Mouse (Mus musculus): ENCODE results near the gene Gm49339. TPM values are rescaled to one million over a fixed set of nuclear protein-coding genes. Genes with fewer than 3 reads are reported as not detected.
"Not testable (repeated sequence)": the region's sequence is repeated elsewhere in the genome, so short reads cannot be mapped to it uniquely, and the experiment has no call there.

Gm49339 gene
- not detected in 2 replicates for polyA plus RNA-seq (2016; fragmentation: Nextera tagmentation; extraction: Ambion mirVana)

DNA sequence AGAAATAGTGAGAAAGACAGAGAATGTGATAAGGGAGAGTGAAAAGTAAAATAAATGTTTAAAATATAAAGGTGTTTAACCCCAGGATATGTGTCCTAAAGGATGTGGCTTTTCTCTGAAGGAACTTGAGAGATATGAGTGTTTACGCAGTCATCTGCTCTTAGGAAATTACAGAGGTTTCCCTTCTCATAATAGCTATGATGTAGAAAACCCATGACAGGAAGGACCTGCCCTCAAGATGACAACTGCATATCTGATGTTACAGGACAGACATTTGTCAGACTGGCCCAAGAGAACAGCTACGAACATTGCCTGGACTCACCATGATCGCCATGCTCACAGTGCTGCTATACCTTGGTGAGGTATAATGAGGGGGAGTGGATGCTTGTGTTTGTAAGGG is at the start of gene Gm49339, which contains the start of gene Lilr4b:
Gene Gm49339, plus strand, starts transcription at position 216 of the 400 bp plus-strand sequence.
Gene Lilr4b, plus strand, starts transcription at position 236 of the 400 bp plus-strand sequence.
- H3K27ac ChIP-seq (replicated peaks); H3K36me3 ChIP-seq; H3K4me3 ChIP-seq; H3K9me3 ChIP-seq (replicated peaks); DNase-seq (ENCODE audit: low spot score); H3K4me1 ChIP-seq; H3K27me3 ChIP-seq (ENCODE audit: low read depth, poor library complexity, severe bottlenecking): not testable (repeated sequence)
- 97% methylated on average over 1 of the region's 3 CpGs for WGBS

DNA sequence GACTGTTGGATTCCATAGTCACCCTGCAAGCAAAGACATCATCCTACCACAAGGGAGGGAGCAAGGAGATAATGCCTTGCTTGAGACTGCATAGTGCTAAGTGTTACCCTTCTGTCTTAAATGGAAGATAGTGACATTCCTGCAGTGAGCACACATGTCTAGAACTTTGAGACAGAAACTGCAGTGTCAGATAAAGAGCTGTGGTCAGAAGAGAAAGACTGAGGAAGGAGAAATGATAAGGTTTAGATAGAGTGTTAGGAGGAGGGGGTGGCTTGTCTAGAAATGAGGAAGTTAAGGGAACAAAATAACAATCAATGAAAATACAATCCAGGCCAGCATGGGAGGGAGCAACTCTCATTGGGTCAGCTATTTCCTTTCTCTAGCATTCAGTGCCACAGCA is 47.5 kb upstream of the Gm49339 start:
- H3K4me3 ChIP-seq = no peak overlapping the region
- H3K9me3 ChIP-seq (replicated peaks) = no peaks in the 10 kb centered on the region
- H3K27me3 ChIP-seq (ENCODE audit: low read depth, poor library complexity, severe bottlenecking) = no peaks in the 10 kb centered on the region
- no peak overlapping the region for H3K27ac ChIP-seq (replicated peaks)
- no peak for DNase-seq (ENCODE audit: low spot score)
- H3K36me3 ChIP-seq = no peaks in the 10 kb centered on the region
- no peaks in the 10 kb centered on the region for H3K4me1 ChIP-seq

DNA sequence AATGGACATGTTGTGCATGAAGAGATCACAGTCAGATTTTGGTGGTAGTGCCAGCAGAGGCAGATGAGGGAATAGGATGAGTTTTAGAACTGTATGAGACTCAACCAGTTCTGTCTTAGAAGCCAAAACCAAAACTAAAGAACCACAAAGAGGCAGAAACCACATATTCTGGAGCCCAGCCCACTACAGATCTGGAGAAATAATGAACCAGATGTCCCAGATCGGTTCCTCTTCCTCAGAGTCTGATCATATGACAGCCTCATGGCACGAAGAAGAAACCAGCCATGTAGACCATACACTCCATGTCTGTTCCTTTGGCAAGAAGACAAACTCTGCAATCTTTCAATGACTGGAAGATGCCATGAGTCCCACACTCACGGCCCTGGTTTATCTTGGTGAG is 44.7 kb upstream of the Gm49339 start:
- 88% methylated on average over 3 of the region's 3 CpGs for WGBS
- no peak for DNase-seq (ENCODE audit: low spot score)
- Histone ChIP-seq H3K27ac (replicated peaks) (no peak overlapping the region), H3K27me3 (ENCODE audit: low read depth, poor library complexity, severe bottlenecking) (no peaks in the 10 kb centered on the region), H3K9me3 (replicated peaks) (0 out of 2 replicates have a peak, but pooled peaks cover 3% of the 10 kb centered on the region), H3K4me1 (no peaks in the 10 kb centered on the region), H3K4me3 (no peak overlapping the region), H3K36me3 (no peaks in the 10 kb centered on the region)

DNA sequence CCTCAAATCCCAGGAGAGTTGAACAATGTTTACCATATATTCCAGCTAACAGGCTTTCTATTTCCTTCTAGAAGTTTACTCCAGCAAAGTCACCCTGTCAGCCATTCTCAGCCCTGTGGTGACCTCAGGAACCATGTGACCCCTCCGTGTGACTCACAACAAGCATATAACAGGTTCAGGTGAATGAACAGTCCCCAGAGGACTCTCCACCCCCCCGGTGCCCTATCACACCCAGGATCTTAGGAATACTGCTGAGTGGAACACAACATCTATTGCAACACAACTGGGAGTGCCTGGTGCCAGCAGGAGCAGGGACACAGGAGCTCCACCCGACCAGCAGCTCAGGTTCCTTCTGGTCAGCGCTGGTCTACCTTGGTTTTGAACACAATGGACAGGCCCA is 28.8 kb upstream of the Gm49339 start:
- Histone ChIP-seq H3K4me3 (no peak overlapping the region), H3K27me3 (ENCODE audit: low read depth, poor library complexity, severe bottlenecking) (no peaks in the 10 kb centered on the region), H3K27ac (replicated peaks) (no peak overlapping the region), H3K9me3 (replicated peaks) (no peaks in the 10 kb centered on the region), H3K4me1 (no peaks in the 10 kb centered on the region), H3K36me3 (no peaks in the 10 kb centered on the region)
- WGBS = 86% methylated on average over 4 of the region's 4 CpGs
- no peak for DNase-seq (ENCODE audit: low spot score)

DNA sequence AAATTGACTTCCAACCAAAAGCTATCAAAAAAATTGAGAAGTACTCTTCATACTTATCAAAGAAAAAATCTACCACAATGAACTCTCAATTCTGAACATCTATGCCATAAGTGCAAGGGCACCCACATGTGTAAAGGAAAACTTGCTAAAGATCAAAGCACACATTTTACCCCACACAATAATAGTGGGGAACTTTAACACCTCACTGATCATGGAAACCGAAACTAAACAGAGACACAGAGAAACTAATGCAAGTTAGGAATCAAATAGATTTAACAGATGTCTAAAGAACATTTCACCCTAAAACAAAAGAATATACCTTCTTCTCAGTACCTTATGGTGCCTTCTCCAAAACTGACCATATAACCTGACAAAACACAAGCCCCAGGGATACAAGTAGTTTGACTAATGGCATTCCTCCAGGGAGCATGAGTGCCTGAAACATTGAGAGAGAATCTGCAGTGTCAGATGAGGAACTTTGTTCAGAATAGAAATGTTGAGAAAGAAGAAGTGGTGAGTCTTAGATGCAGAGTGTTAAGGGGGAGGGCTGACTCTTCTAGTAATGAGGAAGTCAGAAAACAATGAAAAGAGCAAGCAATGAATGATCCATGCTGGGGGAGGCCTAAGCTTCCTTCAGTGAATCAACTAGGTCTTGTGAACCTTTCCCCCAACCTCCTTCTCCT is 26.7 kb upstream of the Gm49339 start:
- Histone ChIP-seq H3K4me1 (no peaks in the 10 kb centered on the region), H3K36me3 (no peaks in the 10 kb centered on the region), H3K9me3 (replicated peaks) (no peaks in the 10 kb centered on the region), H3K27me3 (ENCODE audit: low read depth, poor library complexity, severe bottlenecking) (no peaks in the 10 kb centered on the region), H3K27ac (replicated peaks) (no peak overlapping the region), H3K4me3 (no peak overlapping the region)
- WGBS = 87% methylated on average over 1 of the region's 1 CpGs
- DNase-seq (ENCODE audit: low spot score) = no peak

DNA sequence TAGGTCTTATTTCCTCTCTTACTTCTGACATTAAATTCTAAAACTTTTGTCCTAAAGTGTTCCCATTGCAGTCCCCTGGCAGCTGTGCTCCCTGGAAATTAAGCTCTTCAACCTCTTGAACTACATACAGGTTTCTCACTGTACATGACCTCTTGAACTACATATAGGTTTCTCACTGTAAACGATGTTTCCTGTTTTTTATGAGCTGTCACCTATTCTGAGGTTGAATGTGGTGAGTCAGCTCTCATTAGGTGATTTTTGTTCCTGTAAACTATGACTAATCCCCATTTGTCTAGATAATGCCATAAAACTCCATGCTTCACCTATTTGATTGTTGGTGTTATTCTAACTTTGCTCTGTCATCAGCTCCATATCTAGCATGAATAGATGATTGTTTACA is 26.0 kb upstream of the Gm49339 start:
- Histone ChIP-seq H3K9me3 (replicated peaks) (no peaks in the 10 kb centered on the region), H3K27me3 (ENCODE audit: low read depth, poor library complexity, severe bottlenecking) (no peaks in the 10 kb centered on the region), H3K36me3 (no peaks in the 10 kb centered on the region), H3K27ac (replicated peaks) (no peak overlapping the region), H3K4me3 (no peak overlapping the region), H3K4me1 (no peaks in the 10 kb centered on the region)
- no peak for DNase-seq (ENCODE audit: low spot score)
- 85% methylated on average over 1 of the region's 1 CpGs for WGBS

DNA sequence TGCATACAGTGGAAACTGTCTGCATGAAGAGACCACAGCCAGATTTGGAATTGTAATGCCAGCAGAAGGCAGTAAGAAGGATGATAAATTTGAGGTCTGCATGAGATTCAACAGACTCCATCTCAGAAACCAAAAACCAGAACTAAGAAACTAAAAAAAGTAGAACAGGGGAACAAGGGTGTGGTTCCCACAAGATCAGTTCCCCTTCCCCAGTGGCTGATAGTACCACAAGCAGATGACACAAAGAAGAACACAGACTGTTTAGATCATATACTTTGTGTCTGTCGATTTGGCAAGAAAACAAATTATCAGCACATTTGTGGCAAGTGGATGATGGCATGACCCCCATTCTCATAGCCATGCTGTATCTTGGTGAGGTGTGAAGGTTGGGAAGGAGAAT is 24.6 kb upstream of the Gm49339 start:
- no peak for DNase-seq (ENCODE audit: low spot score)
- Histone ChIP-seq H3K27ac (replicated peaks) (no peak overlapping the region), H3K4me1 (no peaks in the 10 kb centered on the region), H3K27me3 (ENCODE audit: low read depth, poor library complexity, severe bottlenecking) (no peaks in the 10 kb centered on the region), H3K9me3 (replicated peaks) (no peaks in the 10 kb centered on the region), H3K4me3 (no peak overlapping the region), H3K36me3 (no peaks in the 10 kb centered on the region)
- WGBS = 94% methylated on average over 1 of the region's 1 CpGs

DNA sequence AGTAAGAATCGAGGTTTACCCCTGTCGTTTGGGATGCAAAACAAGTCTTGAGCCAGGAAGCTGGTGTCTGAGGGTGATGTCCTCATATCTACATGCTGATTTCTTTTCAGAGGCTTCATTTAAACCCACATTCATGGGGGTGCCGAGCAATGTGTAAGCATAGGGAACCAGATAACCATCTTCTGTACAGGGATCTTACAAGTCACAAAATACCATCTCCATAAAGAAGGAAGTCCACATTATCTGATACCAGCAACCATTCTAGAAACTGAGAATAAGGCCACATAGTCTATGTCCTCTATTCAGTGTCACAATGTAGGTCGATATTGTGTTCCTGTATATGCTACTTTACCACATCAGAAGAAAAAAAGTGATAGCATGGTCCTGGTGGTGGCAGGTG is 24.0 kb upstream of the Gm49339 start:
- 80% methylated on average over 4 of the region's 4 CpGs for WGBS
- Histone ChIP-seq H3K4me1 (no peaks in the 10 kb centered on the region), H3K27ac (replicated peaks) (no peak overlapping the region), H3K36me3 (no peaks in the 10 kb centered on the region), H3K4me3 (no peak overlapping the region), H3K27me3 (ENCODE audit: low read depth, poor library complexity, severe bottlenecking) (no peaks in the 10 kb centered on the region), H3K9me3 (replicated peaks) (no peaks in the 10 kb centered on the region)
- DNase-seq (ENCODE audit: low spot score) = no peak

DNA sequence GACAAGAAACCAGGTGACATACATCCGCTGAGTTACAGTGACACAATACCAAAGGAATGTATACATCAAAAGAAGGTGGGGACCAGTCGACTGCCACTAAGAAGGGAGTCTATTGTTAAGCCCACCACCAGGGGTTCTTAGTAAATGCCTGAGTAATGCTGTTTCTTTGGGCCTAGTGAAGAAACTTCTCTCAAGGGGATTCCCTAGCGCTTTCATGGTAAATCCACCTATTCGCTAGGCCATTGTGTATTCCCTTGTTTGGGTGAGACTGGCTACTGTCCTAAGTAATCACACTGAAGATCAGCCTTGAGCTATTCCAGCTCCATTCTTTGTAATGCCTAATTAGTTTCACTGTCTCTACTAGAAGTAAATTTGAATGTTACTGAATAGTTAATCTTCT is 16.6 kb upstream of the Gm49339 start:
- 28% methylated on average over 4 of the region's 4 CpGs for WGBS
- H3K9me3 ChIP-seq (replicated peaks); H3K4me3 ChIP-seq; DNase-seq (ENCODE audit: low spot score); H3K27ac ChIP-seq (replicated peaks); H3K36me3 ChIP-seq; H3K4me1 ChIP-seq; H3K27me3 ChIP-seq (ENCODE audit: low read depth, poor library complexity, severe bottlenecking): not testable (repeated sequence)

DNA sequence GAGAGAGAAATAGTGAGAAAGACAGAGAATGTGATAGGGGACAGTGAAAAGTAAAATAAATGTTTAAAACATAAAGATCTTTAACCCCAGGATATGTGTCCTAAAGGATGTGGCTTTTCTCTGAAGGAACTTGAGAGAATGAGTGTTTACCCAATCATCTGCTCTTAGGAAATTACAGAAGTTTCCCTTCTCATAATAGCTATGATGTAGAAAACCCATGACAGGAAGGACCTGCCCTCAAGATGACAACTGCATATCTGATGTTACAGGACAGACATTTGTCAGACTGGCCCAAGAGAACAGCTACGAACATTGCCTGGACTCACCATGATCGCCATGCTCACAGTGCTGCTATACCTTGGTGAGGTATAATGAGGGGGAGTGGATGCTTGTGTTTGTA is 10.3 kb downstream of the Gm49339 start, which contains the start of gene Lilrb4a:
Gene Lilrb4a, plus strand, starts transcription at position 266 of the 400 bp plus-strand sequence.
- not testable (repeated sequence) for H3K27ac ChIP-seq (replicated peaks); H3K27me3 ChIP-seq (ENCODE audit: low read depth, poor library complexity, severe bottlenecking); H3K4me3 ChIP-seq; H3K36me3 ChIP-seq; H3K4me1 ChIP-seq; DNase-seq (ENCODE audit: low spot score); H3K9me3 ChIP-seq (replicated peaks)
- no CpG with 5 or more reads among the region's 2 CpGs for WGBS

DNA sequence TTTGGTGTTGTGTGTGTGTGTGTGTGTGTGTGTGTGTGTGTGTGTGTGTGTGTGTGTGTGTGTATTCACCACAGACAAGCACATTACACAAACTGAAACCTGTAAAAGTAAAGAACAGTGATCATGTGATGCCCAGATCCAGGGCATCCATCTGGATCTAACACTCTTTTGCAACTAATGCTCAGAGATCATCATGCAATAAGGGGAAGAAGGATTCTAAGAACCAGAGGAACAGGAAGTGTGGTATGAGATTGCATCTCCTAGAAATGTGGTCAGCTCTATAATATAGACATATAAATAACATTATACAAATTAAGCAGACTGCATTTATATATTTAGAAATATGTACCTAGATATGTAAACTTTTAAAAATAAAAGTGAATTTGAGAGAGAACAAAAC is 39.6 kb downstream of the Gm49339 start:
- Histone ChIP-seq H3K4me3 (no peak overlapping the region), H3K9me3 (replicated peaks) (no peaks in the 10 kb centered on the region), H3K36me3 (no peaks in the 10 kb centered on the region), H3K4me1 (no peaks in the 10 kb centered on the region), H3K27ac (replicated peaks) (no peak overlapping the region), H3K27me3 (ENCODE audit: low read depth, poor library complexity, severe bottlenecking) (no peaks in the 10 kb centered on the region)
- DNase-seq (ENCODE audit: low spot score) = no peak

DNA sequence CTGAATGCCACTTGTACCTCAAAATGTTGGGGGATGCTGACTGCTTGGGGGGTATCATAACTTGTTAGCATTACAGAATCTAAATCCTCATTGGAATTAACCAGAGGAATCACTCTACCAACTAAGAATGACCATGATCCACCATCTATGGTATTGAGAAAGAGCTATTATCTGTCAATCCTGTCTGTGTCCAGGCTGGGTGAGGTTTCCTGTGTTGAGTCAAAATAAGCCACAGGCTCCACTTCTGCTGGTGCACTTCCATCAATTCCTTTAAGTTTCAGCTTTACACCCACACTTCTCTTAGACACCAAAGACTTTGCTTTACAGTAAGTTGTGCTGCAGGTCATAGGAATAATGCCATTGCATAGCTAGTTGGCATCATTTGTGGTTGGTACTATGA is 41.0 kb downstream of the Gm49339 start:
- Histone ChIP-seq H3K36me3 (no peaks in the 10 kb centered on the region), H3K4me3 (no peak overlapping the region), H3K9me3 (replicated peaks) (no peaks in the 10 kb centered on the region), H3K4me1 (no peaks in the 10 kb centered on the region), H3K27me3 (ENCODE audit: low read depth, poor library complexity, severe bottlenecking) (no peaks in the 10 kb centered on the region), H3K27ac (replicated peaks) (no peak overlapping the region)
- DNase-seq (ENCODE audit: low spot score) = no peak

DNA sequence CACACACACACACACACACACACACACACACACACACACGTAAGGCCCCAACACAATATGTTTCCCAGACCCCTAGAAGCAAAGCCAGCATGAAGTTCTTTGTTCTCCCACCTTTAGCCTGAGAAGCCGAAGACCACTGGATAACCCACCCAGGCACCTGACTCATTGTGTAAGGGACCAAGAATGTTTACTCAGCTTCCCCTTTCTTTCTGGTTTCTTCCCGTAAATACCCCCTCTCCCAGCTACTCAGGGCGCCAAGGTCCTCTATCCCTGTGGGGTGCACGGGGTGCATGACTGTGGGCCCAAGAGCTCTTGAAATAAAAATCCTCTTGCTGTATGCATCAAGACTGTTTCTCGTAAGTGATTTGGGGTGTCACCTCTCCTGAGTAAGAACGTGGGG is 45.7 kb downstream of the Gm49339 start:
- Histone ChIP-seq H3K9me3 (replicated peaks) (no peaks in the 10 kb centered on the region), H3K4me1 (peaks cover 6% of the 10 kb centered on the region), H3K36me3 (no peaks in the 10 kb centered on the region), H3K4me3 (no peak overlapping the region), H3K27me3 (ENCODE audit: low read depth, poor library complexity, severe bottlenecking) (no peaks in the 10 kb centered on the region), H3K27ac (replicated peaks) (no peak overlapping the region)
- DNase-seq (ENCODE audit: low spot score) = no peak
- 70% methylated on average over 7 of the region's 7 CpGs for WGBS

DNA sequence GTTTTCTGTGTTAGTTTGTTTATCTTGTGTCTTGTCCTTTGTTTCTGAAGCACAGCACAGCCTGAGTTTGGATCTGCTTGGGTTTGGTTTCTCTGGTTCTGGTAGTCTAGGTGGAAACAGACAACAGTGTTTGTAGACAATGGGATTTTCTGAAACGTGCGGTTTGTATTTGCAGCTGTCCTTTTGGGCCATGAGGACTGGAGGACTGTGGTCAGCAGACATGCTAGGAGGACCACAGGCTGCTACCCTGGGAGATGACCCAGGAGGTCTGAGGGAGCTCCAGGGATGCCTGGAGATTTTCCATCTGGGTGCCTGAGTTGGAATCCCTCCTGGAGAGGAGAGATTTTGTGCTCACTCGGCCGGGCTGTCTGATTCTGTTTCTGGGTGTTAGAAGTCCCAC is 46.2 kb downstream of the Gm49339 start:
- Histone ChIP-seq H3K27ac (replicated peaks) (no peak overlapping the region), H3K4me1 (peaks cover 6% of the 10 kb centered on the region), H3K9me3 (replicated peaks) (no peaks in the 10 kb centered on the region), H3K4me3 (no peak overlapping the region), H3K27me3 (ENCODE audit: low read depth, poor library complexity, severe bottlenecking) (no peaks in the 10 kb centered on the region), H3K36me3 (no peaks in the 10 kb centered on the region)
- 72% methylated on average over 4 of the region's 4 CpGs for WGBS
- DNase-seq (ENCODE audit: low spot score) = no peak

All from midbrain, embryonic 10.5 days (tissue).